Mouse (Mus musculus): Measurements from ENCODE around the gene Gm10719. TPM values are rescaled to one million over a fixed set of nuclear protein-coding genes. Genes with fewer than 3 reads are reported as not detected.
"Not testable (repeated sequence)": the region's sequence is repeated elsewhere in the genome, so short reads cannot be mapped to it uniquely, and the experiment has no call there.

The Gm10719 gene
- total RNA-seq, 2 experiments from 2014 or later, result 1.2 to 1.8 TPM

GRCm38 (mm10) chr9:3024912-3025467 is 7.8 kb downstream of the Gm10719 start, which contains the start of gene Gm10717:
Gm10717 (plus strand) TSS chr9:3025417.
- DNase-seq (ENCODE audit: low spot score in 2 of 2), result peak; percentile 3 to 52

- peak; percentile 74 to 85 for DNase-seq (ENCODE audit: low spot score in 2 of 2)
These were observed 8.4 kb downstream of the Gm10719 start for GRCm38 (mm10) chr9:3025653-3026052.

- not testable (repeated sequence) for DNase-seq (ENCODE audit: low spot score in 2 of 2)
These were observed 8.9 kb downstream of the Gm10719 start for GRCm38 (mm10) chr9:3026136-3026535.

- not testable (repeated sequence) for DNase-seq (ENCODE audit: low spot score in 2 of 2)
These were observed 9.5 kb downstream of the Gm10719 start for GRCm38 (mm10) chr9:3026741-3027140.

GRCm38 (mm10) chr9:3027200-3027599 is 10.0 kb downstream of the Gm10719 start:
- not testable (repeated sequence) for DNase-seq (ENCODE audit: low spot score in 2 of 2)

GRCm38 (mm10) chr9:3029276-3030000 is 12.2 kb downstream of the Gm10719 start:
- peak in 1 of 2 experiments; percentile 32 for DNase-seq (ENCODE audit: low spot score in 2 of 2)

GRCm38 (mm10) chr9:3030677-3031318 is 13.6 kb downstream of the Gm10719 start:
- DNase-seq (ENCODE audit: low spot score in 2 of 2), result not testable (repeated sequence)

- not testable (repeated sequence) for DNase-seq (ENCODE audit: low spot score in 2 of 2)
These were observed 17.1 kb downstream of the Gm10719 start, which contains the start of gene Gm17535 for GRCm38 (mm10) chr9:3034299-3034698. Gm17535 (plus strand) TSS chr9:3034599.

GRCm38 (mm10) chr9:3036577-3036976 is 19.4 kb downstream of the Gm10719 start, which contains the start of gene Gm10715:
Gm10715 (plus strand) TSS chr9:3036877.
- not testable (repeated sequence) for DNase-seq (ENCODE audit: low spot score in 2 of 2)

- DNase-seq (ENCODE audit: low spot score in 2 of 2), result not testable (repeated sequence)
These were observed 21.0 kb downstream of the Gm10719 start for GRCm38 (mm10) chr9:3038161-3038560.

Small RNA genes lying within 50 kb of the gene (microRNA-seq; reads per million reads assigned to microRNA genes)
- 0 reads per million in 2 experiments for gene Mir101c

Other genes starting within 250 kb of the Gm10719 start
- not detected for gene Gm10722, start 16.5 kb upstream of the Gm10719 start, total RNA-seq (2021)
- not detected for gene Gm11168, start 14.1 kb upstream of the Gm10719 start, total RNA-seq (2021)
- under 1 TPM in 1 of 2 experiments, not detected in 1; 0.78 TPM for gene Gm10721, start 4.3 kb upstream of the Gm10719 start, total RNA-seq (2021)
- not detected for gene Gm10720, start 1.8 kb upstream of the Gm10719 start, total RNA-seq (2021)
- 1 to 10 TPM in 1 of 2 experiments, under 1 TPM in 1; 0.69 to 2.2 TPM for gene Gm10718, start 6.1 kb downstream of the Gm10719 start, total RNA-seq (2021)
- gene Gm10717, start 8.0 kb downstream of the Gm10719 start, total RNA-seq (2021), result under 1 TPM in 1 of 2 experiments, not detected in 1; 0.91 TPM
- gene Gm17535, start 17.2 kb downstream of the Gm10719 start, total RNA-seq (2021), result not detected
- gene Gm10715, start 19.5 kb downstream of the Gm10719 start, total RNA-seq (2021), result not detected

Data from layer of hippocampus, postnatal 14 days (tissue).